Mouse (Mus musculus) urinary bladder, postnatal 25 days (tissue): ENCODE results near the gene Plekhg4.

Experiments
- DNase-seq: peaks from one replicate; pipeline ENCODE4 v3.0.0; 2022; ENCODE audit warnings: low spot score

Plekhg4 gene

GRCm38 (mm10) chr8:105373032-105373431, at the start of gene Plekhg4:
Plekhg4 (plus strand) TSS chr8:105373274.
- no peak for DNase-seq

- no peak for DNase-seq
These were observed 47.4 kb upstream of the Plekhg4 start for GRCm38 (mm10) chr8:105325641-105326093.

- peak; percentile 97 for DNase-seq
These were observed 46.9 kb upstream of the Plekhg4 start, which contains the start of the genes Lrrc29 and Tmem208 for GRCm38 (mm10) chr8:105326141-105326672. Lrrc29 (minus strand) TSS chr8:105326278. Tmem208 (plus strand) TSS chr8:105326354.

- no peak for DNase-seq
These were observed 46.1 kb upstream of the Plekhg4 start for GRCm38 (mm10) chr8:105326968-105327367.

- DNase-seq = no peak
These were observed 42.7 kb upstream of the Plekhg4 start for GRCm38 (mm10) chr8:105330325-105330724.

- DNase-seq = no peak
These were observed 41.6 kb upstream of the Plekhg4 start for GRCm38 (mm10) chr8:105331469-105331868.

GRCm38 (mm10) chr8:105331931-105332330, 41.1 kb upstream of the Plekhg4 start:
- DNase-seq = no peak

- DNase-seq = no peak
These were observed 40.6 kb upstream of the Plekhg4 start for GRCm38 (mm10) chr8:105332523-105332922.

- DNase-seq = no peak
These were observed 36.5 kb upstream of the Plekhg4 start for GRCm38 (mm10) chr8:105336373-105337130.

GRCm38 (mm10) chr8:105338992-105339391, 34.1 kb upstream of the Plekhg4 start:
- DNase-seq = no peak

GRCm38 (mm10) chr8:105339886-105340635, 33.0 kb upstream of the Plekhg4 start:
- no peak for DNase-seq

- DNase-seq = no peak
These were observed 31.7 kb upstream of the Plekhg4 start for GRCm38 (mm10) chr8:105341399-105341798.

- no peak for DNase-seq
These were observed 30.3 kb upstream of the Plekhg4 start for GRCm38 (mm10) chr8:105342768-105343167.

GRCm38 (mm10) chr8:105343791-105344574, 29.1 kb upstream of the Plekhg4 start:
- no peak for DNase-seq

- peak; percentile 36 for DNase-seq
These were observed 27.8 kb upstream of the Plekhg4 start for GRCm38 (mm10) chr8:105345061-105345975.

GRCm38 (mm10) chr8:105346611-105347427, 26.3 kb upstream of the Plekhg4 start:
- peak; percentile 62 for DNase-seq

GRCm38 (mm10) chr8:105347428-105348221, 25.4 kb upstream of the Plekhg4 start, which contains the start of gene Fhod1:
Fhod1 (minus strand) TSS chr8:105347953.
- DNase-seq = peak; percentile 88

GRCm38 (mm10) chr8:105348450-105349095, 24.5 kb upstream of the Plekhg4 start, which contains the start of gene Slc9a5:
Slc9a5 (plus strand) TSS chr8:105348843.
- peak; percentile 32 for DNase-seq
